Mouse (Mus musculus): ENCODE results near the gene Atp11b. TPM values are rescaled to one million over a fixed set of nuclear protein-coding genes. Genes with fewer than 3 reads are reported as not detected.

The Atp11b gene
- polyA plus RNA-seq, 1 experiment from 2014 or later = 23.9 TPM

GRCm38 (mm10) chr3:35764637-35765617, 11.0 kb downstream of the Atp11b start:
- Histone ChIP-seq H3K27ac (no peak overlapping the region), H3K4me2 (ENCODE audit: low read length) (no peak overlapping the region), H3K4me1 (replicated peaks; ENCODE audit: insufficient read depth, low read length) (no peaks in the 10 kb centered on the region), H3K27me3 (ENCODE audit: insufficient read depth, low read length) (no peaks in the 10 kb centered on the region), H3K9me3 (replicated peaks; ENCODE audit: low read length) (no peaks in the 10 kb centered on the region), H3K36me3 (ENCODE audit: insufficient read depth, low read length) (no peaks in the 10 kb centered on the region), H3K4me3 (replicated peaks; ENCODE audit: low read depth, low read length) (no peak overlapping the region), H3K9ac (ENCODE audit: low read depth, low read length) (no peak overlapping the region)
- WGBS = 77% methylated on average over 7 of the region's 7 CpGs
- DNase-seq (ENCODE audit: low spot score) = no peak
- TF ChIP-seq CTCF (IDR thresholded peaks at IDR 0.05; ENCODE audit: low read depth) = no peak
- ATAC-seq (replicated peaks; ENCODE audit: low FRiP score, low read depth) = no peak

DNA sequence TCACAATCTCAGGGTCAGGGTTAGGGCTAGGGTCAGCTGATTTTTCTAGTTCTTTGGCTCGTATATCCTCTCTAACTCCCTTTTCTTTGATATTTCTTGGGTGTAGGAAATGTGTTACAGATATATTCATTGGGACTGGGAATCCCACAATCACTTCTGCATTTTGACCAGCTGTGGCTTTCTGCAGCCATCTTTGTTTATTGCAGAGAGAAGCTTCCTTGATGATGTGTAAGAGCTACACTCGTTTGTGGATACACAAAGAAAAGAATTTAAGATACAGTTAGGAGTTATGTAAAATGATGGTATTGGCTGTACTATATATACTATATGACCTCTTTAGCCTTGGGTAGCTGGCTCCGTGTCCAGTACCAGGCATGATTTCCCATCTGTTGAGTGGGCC, 25.8 kb downstream of the Atp11b start:
- H3K4me1 ChIP-seq (replicated peaks; ENCODE audit: insufficient read depth, low read length) = no peaks in the 10 kb centered on the region
- no peak overlapping the region for H3K4me3 ChIP-seq (replicated peaks; ENCODE audit: low read depth, low read length)
- H3K27ac ChIP-seq = no peak overlapping the region
- H3K36me3 ChIP-seq (ENCODE audit: insufficient read depth, low read length) = no peaks in the 10 kb centered on the region
- DNase-seq (ENCODE audit: low spot score) = no peak
- no peaks in the 10 kb centered on the region for H3K9me3 ChIP-seq (replicated peaks; ENCODE audit: low read length)
- no peak for TF ChIP-seq CTCF (IDR thresholded peaks at IDR 0.05; ENCODE audit: low read depth)
- H3K4me2 ChIP-seq (ENCODE audit: low read length) = no peak overlapping the region
- no peak for ATAC-seq (replicated peaks; ENCODE audit: low FRiP score, low read depth)
- 75% methylated on average over 3 of the region's 3 CpGs for WGBS
- H3K9ac ChIP-seq (ENCODE audit: low read depth, low read length) = no peak overlapping the region
- no peaks in the 10 kb centered on the region for H3K27me3 ChIP-seq (ENCODE audit: insufficient read depth, low read length)

GRCm38 (mm10) chr3:35802040-35802439, 48.1 kb downstream of the Atp11b start:
- Histone ChIP-seq H3K36me3 (ENCODE audit: insufficient read depth, low read length) (peaks cover 22% of the 10 kb centered on the region; the same call in 1 of the 2 replicates), H3K4me1 (replicated peaks; ENCODE audit: insufficient read depth, low read length) (no peaks in the 10 kb centered on the region), H3K27me3 (ENCODE audit: insufficient read depth, low read length) (no peaks in the 10 kb centered on the region), H3K4me3 (replicated peaks; ENCODE audit: low read depth, low read length) (no peak overlapping the region), H3K27ac (no peak overlapping the region), H3K9ac (ENCODE audit: low read depth, low read length) (no peak overlapping the region), H3K4me2 (ENCODE audit: low read length) (no peak overlapping the region), H3K9me3 (replicated peaks; ENCODE audit: low read length) (no peaks in the 10 kb centered on the region)
- DNase-seq (ENCODE audit: low spot score) (no peak), ATAC-seq (replicated peaks; ENCODE audit: low FRiP score, low read depth) (no peak)
- WGBS = 90% methylated on average over 2 of the region's 2 CpGs
- no peak for TF ChIP-seq CTCF (IDR thresholded peaks at IDR 0.05; ENCODE audit: low read depth)

DNA sequence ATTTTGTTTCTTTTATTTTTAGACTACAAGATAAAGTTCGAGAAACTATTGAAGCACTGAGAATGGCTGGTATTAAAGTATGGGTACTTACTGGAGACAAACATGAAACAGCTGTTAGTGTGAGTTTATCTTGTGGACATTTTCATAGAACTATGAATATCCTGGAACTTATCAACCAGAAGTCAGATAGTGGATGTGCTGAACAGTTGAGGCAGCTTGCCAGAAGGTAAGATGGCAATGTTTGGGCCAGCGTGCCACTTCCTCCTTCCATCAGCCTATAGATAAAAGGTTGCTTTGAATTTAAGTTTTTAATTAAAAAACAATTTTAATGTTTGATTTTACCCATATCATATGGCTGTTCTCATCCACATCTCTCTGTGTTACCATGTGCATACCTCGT, 66.0 kb downstream of the Atp11b start:
- TF ChIP-seq CTCF (IDR thresholded peaks at IDR 0.05; ENCODE audit: low read depth) = no peak
- Histone ChIP-seq H3K4me3 (replicated peaks; ENCODE audit: low read depth, low read length) (no peak overlapping the region), H3K4me1 (replicated peaks; ENCODE audit: insufficient read depth, low read length) (no peaks in the 10 kb centered on the region), H3K36me3 (ENCODE audit: insufficient read depth, low read length) (0 out of 2 replicates have a peak, but pooled peaks cover 8% of the 10 kb centered on the region), H3K27ac (no peak overlapping the region), H3K9ac (ENCODE audit: low read depth, low read length) (no peak overlapping the region), H3K9me3 (replicated peaks; ENCODE audit: low read length) (no peaks in the 10 kb centered on the region), H3K4me2 (ENCODE audit: low read length) (no peak overlapping the region), H3K27me3 (ENCODE audit: insufficient read depth, low read length) (no peaks in the 10 kb centered on the region)
- ATAC-seq (replicated peaks; ENCODE audit: low FRiP score, low read depth) (no peak), DNase-seq (ENCODE audit: low spot score) (no peak)
- 95% methylated on average over 3 of the region's 3 CpGs for WGBS

DNA sequence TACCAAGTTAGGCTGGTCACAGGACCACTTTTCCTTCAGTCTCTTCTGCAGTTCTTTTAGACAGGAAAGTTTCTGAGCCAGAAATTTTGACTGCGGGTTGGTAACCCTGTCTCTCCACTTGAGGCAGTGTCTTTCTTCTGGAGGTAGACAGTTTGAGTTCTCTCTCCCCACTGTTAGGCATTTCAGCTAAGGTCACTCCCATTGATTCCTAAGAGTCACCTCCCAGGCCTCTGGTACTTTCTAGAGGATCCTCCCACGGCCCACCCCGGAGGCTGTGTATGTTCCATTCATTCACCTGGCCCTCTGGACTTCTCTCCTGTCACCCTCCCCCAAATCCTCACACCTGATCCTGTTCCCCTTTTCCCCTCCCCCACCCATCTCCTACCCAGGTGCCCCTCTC, 68.1 kb downstream of the Atp11b start:
- ATAC-seq (replicated peaks; ENCODE audit: low FRiP score, low read depth) (no peak), DNase-seq (ENCODE audit: low spot score) (no peak)
- TF ChIP-seq CTCF (IDR thresholded peaks at IDR 0.05; ENCODE audit: low read depth) = no peak
- H3K4me3 ChIP-seq (replicated peaks; ENCODE audit: low read depth, low read length) = no peak overlapping the region
- H3K27me3 ChIP-seq (ENCODE audit: insufficient read depth, low read length) = no peaks in the 10 kb centered on the region
- H3K36me3 ChIP-seq (ENCODE audit: insufficient read depth, low read length) = 0 out of 2 replicates have a peak, but pooled peaks cover 8% of the 10 kb centered on the region
- no peaks in the 10 kb centered on the region for H3K4me1 ChIP-seq (replicated peaks; ENCODE audit: insufficient read depth, low read length)
- H3K27ac ChIP-seq = no peak overlapping the region
- no peak overlapping the region for H3K9ac ChIP-seq (ENCODE audit: low read depth, low read length)
- no peaks in the 10 kb centered on the region for H3K9me3 ChIP-seq (replicated peaks; ENCODE audit: low read length)
- WGBS = 85% methylated on average over 3 of the region's 3 CpGs
- H3K4me2 ChIP-seq (ENCODE audit: low read length) = no peak overlapping the region

- no peak for ATAC-seq (replicated peaks; ENCODE audit: low FRiP score, low read depth)
- Histone ChIP-seq H3K27me3 (ENCODE audit: insufficient read depth, low read length) (no peaks in the 10 kb centered on the region), H3K36me3 (ENCODE audit: insufficient read depth, low read length) (peaks cover 5% of the 10 kb centered on the region; the same call in 1 of the 2 replicates), H3K9ac (ENCODE audit: low read depth, low read length) (no peak overlapping the region), H3K9me3 (replicated peaks; ENCODE audit: low read length) (no peaks in the 10 kb centered on the region), H3K4me1 (replicated peaks; ENCODE audit: insufficient read depth, low read length) (no peaks in the 10 kb centered on the region), H3K4me3 (replicated peaks; ENCODE audit: low read depth, low read length) (no peak overlapping the region), H3K4me2 (ENCODE audit: low read length) (no peak overlapping the region), H3K27ac (no peak overlapping the region)
- no peak for TF ChIP-seq CTCF (IDR thresholded peaks at IDR 0.05; ENCODE audit: low read depth)
- WGBS = 93% methylated on average over 9 of the region's 9 CpGs
- no peak for DNase-seq (ENCODE audit: low spot score)
Measured at GRCm38 (mm10) chr3:35849326-35849725, 95.4 kb downstream of the Atp11b start.

All from kidney, postnatal 0 days (tissue).